Comparison of ENCODE assay signal across 21 mouse cellular contexts in the genomic region with DNA sequence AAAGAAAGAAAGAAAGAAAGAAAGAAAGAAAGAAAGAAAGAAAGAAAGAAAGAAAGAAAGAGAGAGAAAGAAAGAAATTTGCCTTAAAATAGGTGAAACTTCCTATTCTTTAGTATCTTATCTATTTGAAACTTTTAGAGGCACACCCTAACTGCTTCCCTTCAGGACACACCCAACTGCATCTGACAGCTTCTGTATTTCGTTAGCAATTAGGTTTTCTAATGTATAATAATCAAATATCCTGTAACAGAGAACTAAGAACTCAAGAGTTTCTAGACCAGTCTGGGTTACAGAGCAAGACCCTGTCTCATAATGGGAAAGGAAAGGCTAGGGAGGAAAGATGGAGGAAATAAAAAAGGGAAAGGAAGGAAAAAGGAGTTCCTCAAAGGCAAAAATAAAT. TPM values are rescaled to one million over a fixed set of nuclear protein-coding genes. Genes with fewer than 3 reads are reported as not detected.
DNase-seq lines count a peak whose midpoint lies in the region; ATAC-seq and TF ChIP-seq lines count a peak whose summit lies in the region.
"Had no signal": no experiment of that assay in that cellular context is flagged by ENCODE, and none has a peak within 500 bp of the region (broad histone marks: within the 10 kb centered on the region; RNA-seq: fewer than 3 reads in every experiment).

No protein-coding gene starts in this region.

- peaks cover 13% of the 10 kb centered on the region for H3K36me3 ChIP-seq in erythroblast, embryonic 14.5 days (ENCODE audit: control insufficient read depth)
- H3K36me3 ChIP-seq in liver, embryonic 14.5 days (replicated peaks; ENCODE audit: control insufficient read depth, insufficient read depth, low read depth): no peaks in the 10 kb centered on the region; the same call in 1 of the 2 replicates

- peak; percentile 36 for TF ChIP-seq EP300 in liver, embryonic 14.5 days (IDR thresholded peaks at IDR 0.05; ENCODE audit: low read depth)

- H3K9me3 ChIP-seq in erythroblast, embryonic 14.5 days (ENCODE audit: control insufficient read depth, low read length): no peaks in the 10 kb centered on the region
- H3K9me3 ChIP-seq in liver, embryonic 14.5 days (ENCODE audit: control insufficient read depth, low read length): no peaks in the 10 kb centered on the region
- H3K9me3 ChIP-seq: embryonic facial prominence, embryonic 15.5 days; forebrain, embryonic 10.5 days; heart, embryonic 13.5 days; hindbrain, embryonic 15.5 days had no signal

- peak overlapping the region; percentile 15; the same call in 1 of the 2 replicates for H3K9ac ChIP-seq in liver, embryonic 14.5 days (replicated peaks)
- H3K9ac ChIP-seq: embryonic facial prominence, embryonic 15.5 days; heart, embryonic 13.5 days; hindbrain, embryonic 15.5 days had no signal

- peak overlapping the region; percentile 32 for H3K4me3 ChIP-seq in erythroblast, embryonic 14.5 days (replicated peaks)
- H3K4me3 ChIP-seq in embryonic fibroblast, embryonic 13.5 days (ENCODE audit: insufficient read depth, low read length): no peak overlapping the region
- H3K4me3 ChIP-seq in liver, embryonic 14.5 days (ENCODE audit: insufficient read depth in 1 of 2, low read depth in 2 of 2, low read length in 2 of 2): no peak overlapping the region
- H3K4me3 ChIP-seq: embryonic facial prominence, embryonic 15.5 days; heart, embryonic 13.5 days; hindbrain, embryonic 15.5 days had no signal

- TF ChIP-seq POLR2A in embryonic fibroblast, embryonic 13.5 days (IDR thresholded peaks at IDR 0.05; ENCODE audit: low read depth, low read length): no peak

- 0 out of 2 replicates have a peak, but pooled peaks cover 2% of the 10 kb centered on the region for H3K27me3 ChIP-seq in erythroblast, embryonic 14.5 days (ENCODE audit: control insufficient read depth)
- no peaks in the 10 kb centered on the region for H3K27me3 ChIP-seq in liver, embryonic 14.5 days (ENCODE audit: control insufficient read depth, insufficient read depth, low read length)
- H3K27me3 ChIP-seq: embryonic facial prominence, embryonic 15.5 days; heart, embryonic 13.5 days had no signal

- H3K27ac ChIP-seq in embryonic fibroblast, embryonic 13.5 days (ENCODE audit: insufficient read depth, low read length): peak overlapping the region; percentile 94; the same call in 1 of the 2 replicates
- peak overlapping the region; percentile 61 for H3K27ac ChIP-seq in liver, embryonic 14.5 days
- H3K27ac ChIP-seq: embryonic facial prominence, embryonic 15.5 days; forebrain, embryonic 10.5 days; heart, embryonic 13.5 days; hindbrain, embryonic 15.5 days had no signal

- 11% methylated on average over 1 of the region's 1 CpGs for WGBS in liver, embryonic 14.5 days (ENCODE audit: insufficient replicate concordance)

- DNase-seq in liver, embryonic 14.5 days (ENCODE audit: low read depth in 3 of 3, low spot score in 3 of 3): peak in 1 of 3 experiments; percentile 42
- no peak for DNase-seq in layer of hippocampus, postnatal 14 days (ENCODE audit: low spot score in 2 of 2)
- DNase-seq: adrenal gland, postnatal 25 days; B cell, adult 2 months; cerebellum, adult 2 months; cerebellum, postnatal 10 days; embryo, embryonic 11 days; gastrocnemius, postnatal 25 days; heart, postnatal 36 days had no signal

- H3K4me1 ChIP-seq in erythroblast, embryonic 14.5 days (ENCODE audit: control insufficient read depth): peaks cover 50% of the 10 kb centered on the region
- peaks cover 7% of the 10 kb centered on the region; the same call in 1 of the 2 replicates for H3K4me1 ChIP-seq in embryonic fibroblast, embryonic 13.5 days (ENCODE audit: control insufficient read depth, insufficient read depth, low read length)
- peaks cover 27 to 33% of the 10 kb centered on the region in 2 experiments for H3K4me1 ChIP-seq in liver, embryonic 14.5 days (replicated peaks; ENCODE audit: control insufficient read depth in 2 of 2, insufficient read depth in 2 of 2, low read length in 1 of 2)

- ATAC-seq in erythroblast, adult 5-6 weeks (replicated peaks; ENCODE audit: low FRiP score, poor library complexity, severe bottlenecking): no peak
- peak; percentile 48; the same call in 1 of the 2 replicates for ATAC-seq in liver, embryonic 14.5 days (ENCODE audit: insufficient read depth)
- no peak for ATAC-seq in monocyte, adult 5-6 weeks (replicated peaks; ENCODE audit: insufficient number of reproducible peaks, low FRiP score, low TSS enrichment, poor library complexity, severe bottlenecking)
- no peak for ATAC-seq in granulocyte monocyte progenitor cell, adult 5-6 weeks (replicated peaks; ENCODE audit: poor library complexity, severe bottlenecking)
- ATAC-seq: CD4-positive, CD25-positive, alpha-beta regulatory T cell, adult 4 months; forebrain, embryonic 14.5 days had no signal

- TF ChIP-seq CTCF in embryonic fibroblast, embryonic 13.5 days (IDR thresholded peaks at IDR 0.05; ENCODE audit: borderline replicate concordance, insufficient read depth, low read length): no peak
- TF ChIP-seq CTCF in liver, embryonic 14.5 days (IDR thresholded peaks at IDR 0.05; ENCODE audit: low read depth): no peak

- peak overlapping the region; percentile 55 for H3K4me2 ChIP-seq in liver, embryonic 14.5 days (ENCODE audit: low read depth)
- H3K4me2 ChIP-seq: embryonic facial prominence, embryonic 15.5 days; heart, embryonic 13.5 days; hindbrain, embryonic 15.5 days had no signal

RNA-seq across cellular contexts. Expression of gene Mrpl52, which starts 2.1 kb away (rescaled TPM):
- polyA plus RNA-seq in erythroblast, embryonic 14.5 days (2012): 62.3 and 63.5 TPM in 2 replicates
- total RNA-seq in erythroblast, adult 5-6 weeks (2015; ENCODE audit: low replicate concordance): 36.8 and 40.3 TPM in 2 replicates
- 18.0 and 27.6 TPM in 2 replicates for total RNA-seq in erythroblast, adult 5-6 weeks (2017; ENCODE audit: low replicate concordance)
- polyA plus RNA-seq in embryonic fibroblast, embryonic 13.5 days (2011; ENCODE audit: insufficient read length, low read depth, missing spikeins): 138 and 143 TPM in 2 replicates
- 107 and 177 TPM in 2 replicates for polyA plus RNA-seq in liver, embryonic 14.5 days (2012; rRNA removed)
- 218 and 228 TPM in 2 replicates for polyA plus RNA-seq in liver, embryonic 14.5 days (2014; fragmentation: Nextera tagmentation; extraction: Ambion mirVana)
- total RNA-seq in layer of hippocampus, postnatal 14 days (2021): 10 to 100 TPM; 92.7 to 96.6 TPM
- total RNA-seq in monocyte, adult 5-6 weeks (2017): 49.3 to 72.4 TPM (median 52.8 TPM) in 3 replicates
- 63.7 and 100 TPM in 2 replicates for total RNA-seq in granulocyte monocyte progenitor cell, adult 5-6 weeks (2014; fragmentation: Nextera tagmentation)
- 34.0 and 40.1 TPM in 2 replicates for total RNA-seq in granulocyte monocyte progenitor cell, adult 5-6 weeks (2017)

RNA-seq across cellular contexts. Expression of gene Mmp14, which starts 6.8 kb away (rescaled TPM):
- polyA plus RNA-seq in erythroblast, embryonic 14.5 days (2012): 0.10 and 0.18 TPM in 2 replicates
- 0.84 and 3.5 TPM in 2 replicates for total RNA-seq in erythroblast, adult 5-6 weeks (2015; ENCODE audit: low replicate concordance)
- 1.7 and 2.0 TPM in 2 replicates for total RNA-seq in erythroblast, adult 5-6 weeks (2017; ENCODE audit: low replicate concordance)
- 618 and 779 TPM in 2 replicates for polyA plus RNA-seq in embryonic fibroblast, embryonic 13.5 days (2011; ENCODE audit: insufficient read length, low read depth, missing spikeins)
- 17.7 and 19.0 TPM in 2 replicates for polyA plus RNA-seq in liver, embryonic 14.5 days (2012; rRNA removed)
- 14.4 and 15.5 TPM in 2 replicates for polyA plus RNA-seq in liver, embryonic 14.5 days (2014; fragmentation: Nextera tagmentation; extraction: Ambion mirVana)
- total RNA-seq in layer of hippocampus, postnatal 14 days (2021): 10 to 100 TPM; 20.0 to 29.8 TPM
- 0.78 to 0.96 TPM in 2 of 3 replicates, not detected in the other for total RNA-seq in monocyte, adult 5-6 weeks (2017)
- not detected in 2 replicates for total RNA-seq in granulocyte monocyte progenitor cell, adult 5-6 weeks (2014; fragmentation: Nextera tagmentation)
- total RNA-seq in granulocyte monocyte progenitor cell, adult 5-6 weeks (2017): not detected in 2 replicates
- polyA plus RNA-seq: CD4-positive, CD25-positive, alpha-beta regulatory T cell, adult 4 months had no signal

RNA-seq across cellular contexts. Expression of gene Slc7a7, which starts 7.1 kb away (rescaled TPM):
- polyA plus RNA-seq in erythroblast, embryonic 14.5 days (2012): 0.06 TPM in 1 of 2 replicates, not detected in the other
- total RNA-seq in erythroblast, adult 5-6 weeks (2015; ENCODE audit: low replicate concordance): 2.7 and 7.5 TPM in 2 replicates
- 5.6 and 6.0 TPM in 2 replicates for total RNA-seq in erythroblast, adult 5-6 weeks (2017; ENCODE audit: low replicate concordance)
- 6.9 and 7.0 TPM in 2 replicates for polyA plus RNA-seq in embryonic fibroblast, embryonic 13.5 days (2011; ENCODE audit: insufficient read length, low read depth, missing spikeins)
- 7.8 and 8.7 TPM in 2 replicates for polyA plus RNA-seq in liver, embryonic 14.5 days (2012; rRNA removed)
- 4.9 and 6.2 TPM in 2 replicates for polyA plus RNA-seq in liver, embryonic 14.5 days (2014; fragmentation: Nextera tagmentation; extraction: Ambion mirVana)
- 1 to 10 TPM; 2.4 to 2.5 TPM for total RNA-seq in layer of hippocampus, postnatal 14 days (2021)
- 11.3 to 16.7 TPM (median 13.6 TPM) in 3 replicates for total RNA-seq in monocyte, adult 5-6 weeks (2017)
- 10.3 and 10.7 TPM in 2 replicates for total RNA-seq in granulocyte monocyte progenitor cell, adult 5-6 weeks (2014; fragmentation: Nextera tagmentation)
- total RNA-seq in granulocyte monocyte progenitor cell, adult 5-6 weeks (2017): 3.0 and 3.1 TPM in 2 replicates

RNA-seq across cellular contexts. Expression of gene Lrp10, which starts 39.3 kb away (rescaled TPM):
- polyA plus RNA-seq in erythroblast, embryonic 14.5 days (2012): 15.3 and 15.9 TPM in 2 replicates
- 6.7 and 10.9 TPM in 2 replicates for total RNA-seq in erythroblast, adult 5-6 weeks (2015; ENCODE audit: low replicate concordance)
- total RNA-seq in erythroblast, adult 5-6 weeks (2017; ENCODE audit: low replicate concordance): 12.2 and 13.9 TPM in 2 replicates
- 85.6 and 98.2 TPM in 2 replicates for polyA plus RNA-seq in embryonic fibroblast, embryonic 13.5 days (2011; ENCODE audit: insufficient read length, low read depth, missing spikeins)
- polyA plus RNA-seq in liver, embryonic 14.5 days (2012; rRNA removed): 12.8 and 12.9 TPM in 2 replicates
- polyA plus RNA-seq in liver, embryonic 14.5 days (2014; fragmentation: Nextera tagmentation; extraction: Ambion mirVana): 11.1 and 17.2 TPM in 2 replicates
- 10 to 100 TPM; 40.3 to 45.1 TPM for total RNA-seq in layer of hippocampus, postnatal 14 days (2021)
- 49.1 to 94.7 TPM (median 53.7 TPM) in 3 replicates for total RNA-seq in monocyte, adult 5-6 weeks (2017)
- 37.3 and 41.5 TPM in 2 replicates for total RNA-seq in granulocyte monocyte progenitor cell, adult 5-6 weeks (2014; fragmentation: Nextera tagmentation)
- 20.0 and 23.7 TPM in 2 replicates for total RNA-seq in granulocyte monocyte progenitor cell, adult 5-6 weeks (2017)

RNA-seq across cellular contexts. Expression of gene Rem2, which starts 51.3 kb away (rescaled TPM):
- not detected in 2 replicates for polyA plus RNA-seq in erythroblast, embryonic 14.5 days (2012)
- total RNA-seq in erythroblast, adult 5-6 weeks (2015; ENCODE audit: low replicate concordance): not detected in 2 replicates
- not detected in 2 replicates for total RNA-seq in erythroblast, adult 5-6 weeks (2017; ENCODE audit: low replicate concordance)
- polyA plus RNA-seq in embryonic fibroblast, embryonic 13.5 days (2011; ENCODE audit: insufficient read length, low read depth, missing spikeins): 0.94 TPM in 1 of 2 replicates, not detected in the other
- polyA plus RNA-seq in liver, embryonic 14.5 days (2012; rRNA removed): 0.09 and 0.12 TPM in 2 replicates
- polyA plus RNA-seq in liver, embryonic 14.5 days (2014; fragmentation: Nextera tagmentation; extraction: Ambion mirVana): 0.05 TPM in 1 of 2 replicates, not detected in the other
- 10 to 100 TPM; 31.3 to 33.2 TPM for total RNA-seq in layer of hippocampus, postnatal 14 days (2021)
- total RNA-seq in monocyte, adult 5-6 weeks (2017): 0.68 TPM in 1 of 3 replicates, not detected in the others
- not detected in 2 replicates for total RNA-seq in granulocyte monocyte progenitor cell, adult 5-6 weeks (2014; fragmentation: Nextera tagmentation)
- not detected in 2 replicates for total RNA-seq in granulocyte monocyte progenitor cell, adult 5-6 weeks (2017)
- total RNA-seq: gastrocnemius, adult 18-20 months; gastrocnemius, postnatal 25 days; heart, postnatal 36 days had no signal

Comparison
In these comparisons a context has a peak if more than half of its experiments do, and no peak if none do; other contexts are left out.
1. RNA of gene Mmp14, which starts 6.8 kb away (total RNA-seq): 20.0 to 29.8 TPM in layer of hippocampus, postnatal 14 days; 0.84 to 3.5 TPM in erythroblast, adult 5-6 weeks, not detected in granulocyte monocyte progenitor cell, adult 5-6 weeks and 0.78 to 0.96 TPM in monocyte, adult 5-6 weeks; every median in the first group is over 4 times any median in the second.